In the genomic region with DNA sequence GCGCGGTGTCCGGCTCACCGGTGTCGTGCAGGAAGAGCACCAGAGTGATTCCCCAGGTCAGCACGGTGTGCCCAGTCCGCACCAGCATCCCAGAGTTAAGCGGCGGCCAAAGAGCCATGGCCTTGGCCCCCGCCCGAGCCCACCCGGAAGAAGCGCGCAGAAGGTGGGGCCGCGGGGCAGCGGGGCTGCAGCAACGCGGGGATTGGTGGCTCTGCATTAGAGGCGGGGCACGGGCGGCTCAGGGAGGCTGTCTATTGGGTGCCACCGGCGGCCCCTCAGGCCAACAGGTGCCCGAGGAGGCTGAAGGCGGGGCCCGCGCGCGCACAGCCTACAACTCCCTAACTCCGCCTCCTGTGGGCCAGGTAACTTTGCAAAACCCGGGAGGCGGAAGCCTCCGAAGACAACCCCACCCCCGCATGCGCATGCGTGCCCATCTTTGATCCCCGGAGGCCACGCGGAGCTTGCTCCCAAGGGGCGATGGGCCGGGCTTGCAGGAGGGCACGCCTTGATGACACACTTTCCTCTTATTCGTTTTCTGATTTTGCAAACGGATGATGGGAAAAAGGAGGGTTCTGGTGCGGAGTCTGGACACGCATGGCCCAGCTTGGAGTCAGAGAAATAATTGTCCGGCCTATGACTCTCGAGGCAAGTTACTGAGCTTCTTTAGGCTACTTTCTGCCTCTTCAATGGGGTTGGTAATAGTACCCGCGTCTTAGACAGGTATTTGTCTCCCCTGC, we compare ENCODE assay signal across 8 mouse cellular contexts. TPM values are rescaled to one million over a fixed set of nuclear protein-coding genes. Genes with fewer than 3 reads are reported as not detected.
DNase-seq lines count a peak whose midpoint lies in the region; ATAC-seq lines count a peak whose summit lies in the region.

Gene Zdhhc12, minus strand, starts transcription at position 178 of the 737 bp plus-strand sequence.

- ATAC-seq in megakaryocyte progenitor cell, adult 5-6 weeks (replicated peaks; ENCODE audit: poor library complexity) = peak; percentile 94

- peak; percentile 92 for DNase-seq in adipocyte (ENCODE audit: low spot score)
- DNase-seq in embryo, embryonic 10 days (ENCODE audit: low spot score) = peak; percentile 96
- peak; percentile 83 for DNase-seq in gastrocnemius, postnatal 10 days
- peak; percentile 99 for DNase-seq in induced T-regulatory cell, adult 2 months (ENCODE audit: low read depth)
- DNase-seq in left cerebral cortex, adult 9 months (ENCODE audit: low spot score in 2 of 2) = peak; percentile 92
- peak; percentile 89 for DNase-seq in right cerebral cortex, postnatal 14 days
- peak; percentile 93 to 97 for DNase-seq in urinary bladder, postnatal 36 days (ENCODE audit: low spot score in 2 of 2)

RNA-seq across cellular contexts. Expression of gene Zdhhc12, which starts in this region (rescaled TPM):
- 1 to 10 TPM; 3.4 to 4.2 TPM for total RNA-seq in gastrocnemius, postnatal 10 days (2021)
- 17.4 and 18.2 TPM in 2 replicates for total RNA-seq in megakaryocyte progenitor cell, adult 5-6 weeks (2015)
- total RNA-seq in megakaryocyte progenitor cell, adult 5-6 weeks (2017) = 10.7 and 13.3 TPM in 2 replicates

Comparison
In these comparisons a context has a peak if more than half of its experiments do, and no peak if none do; other contexts are left out.
1. Peak in every context shown above with its lines: DNase-seq and ATAC-seq.